Mouse (Mus musculus): ENCODE data around the gene Gins3. TPM values are rescaled to one million over a fixed set of nuclear protein-coding genes. Genes with fewer than 3 reads are reported as not detected.
"Not testable (repeated sequence)": the region's sequence is repeated elsewhere in the genome, so short reads cannot be mapped to it uniquely, and the experiment has no call there.

The Gins3 gene
- total RNA-seq, 2 experiments from 2014 or later = 1.6 to 2.2 TPM

- no peak for DNase-seq (ENCODE audit: low spot score in 2 of 2)
- intact Hi-C loops (cut with DNase I) = loop anchor here (2.0 to 5.0 kb wide), 2 partner anchors 46 to 201 kb away; partner anchors contain the start of gene Cfap20
Observed at GRCm38 (mm10) chr8:95632840-95633239, 413 bp upstream of the Gins3 start.

- no peak for DNase-seq (ENCODE audit: low spot score in 2 of 2)
- intact Hi-C loops (cut with DNase I) = loop anchor here (5.0 kb wide), 1 partner anchor 202 kb away; the partner anchor contains the start of gene Cfap20
Observed at GRCm38 (mm10) chr8:95634063-95634340, 749 bp downstream of the Gins3 start.

GRCm38 (mm10) chr8:95644942-95645341 lies 11.7 kb downstream of the Gins3 start:
- intact Hi-C loops (cut with DNase I) = no loop called here
- DNase-seq (ENCODE audit: low spot score in 2 of 2) = no peak

GRCm38 (mm10) chr8:95648251-95648650 lies 15.0 kb downstream of the Gins3 start:
- intact Hi-C loops (cut with DNase I) = no loop called here
- no peak for DNase-seq (ENCODE audit: low spot score in 2 of 2)

- DNase-seq (ENCODE audit: low spot score in 2 of 2) = no peak
- intact Hi-C loops (cut with DNase I) = no loop called here
Observed at GRCm38 (mm10) chr8:95653351-95653750, 20.1 kb downstream of the Gins3 start.

GRCm38 (mm10) chr8:95655831-95656230 lies 22.6 kb downstream of the Gins3 start:
- no peak for DNase-seq (ENCODE audit: low spot score in 2 of 2)
- intact Hi-C loops (cut with DNase I) = no loop called here

GRCm38 (mm10) chr8:95656316-95657002 lies 23.2 kb downstream of the Gins3 start:
- intact Hi-C loops (cut with DNase I) = no loop called here
- DNase-seq (ENCODE audit: low spot score in 2 of 2) = no peak

- intact Hi-C loops (cut with DNase I) = no loop called here
- no peak for DNase-seq (ENCODE audit: low spot score in 2 of 2)
Observed at GRCm38 (mm10) chr8:95657523-95657922, 24.3 kb downstream of the Gins3 start.

- intact Hi-C loops (cut with DNase I) = no loop called here
- no peak for DNase-seq (ENCODE audit: low spot score in 2 of 2)
Observed at GRCm38 (mm10) chr8:95660334-95660882, 27.2 kb downstream of the Gins3 start.

GRCm38 (mm10) chr8:95661085-95661484 lies 27.8 kb downstream of the Gins3 start:
- no peak for DNase-seq (ENCODE audit: low spot score in 2 of 2)
- intact Hi-C loops (cut with DNase I) = no loop called here

- DNase-seq (ENCODE audit: low spot score in 2 of 2) = peak in 1 of 2 experiments; percentile 27
- intact Hi-C loops (cut with DNase I) = no loop called here
Observed at GRCm38 (mm10) chr8:95661575-95661974, 28.3 kb downstream of the Gins3 start.

- intact Hi-C loops (cut with DNase I) = no loop called here
- DNase-seq (ENCODE audit: low spot score in 2 of 2) = no peak
Observed at GRCm38 (mm10) chr8:95662885-95663598, 29.8 kb downstream of the Gins3 start.

- no peak for DNase-seq (ENCODE audit: low spot score in 2 of 2)
- intact Hi-C loops (cut with DNase I) = no loop called here
Observed at GRCm38 (mm10) chr8:95663599-95663949, 30.3 kb downstream of the Gins3 start.

GRCm38 (mm10) chr8:95665813-95666452 lies 32.7 kb downstream of the Gins3 start:
- DNase-seq (ENCODE audit: low spot score in 2 of 2); intact Hi-C loops (cut with DNase I): not testable (repeated sequence)

GRCm38 (mm10) chr8:95668163-95668958 lies 35.1 kb downstream of the Gins3 start:
- intact Hi-C loops (cut with DNase I) = no loop called here
- no peak for DNase-seq (ENCODE audit: low spot score in 2 of 2)

GRCm38 (mm10) chr8:95669967-95670366 lies 36.7 kb downstream of the Gins3 start:
- DNase-seq (ENCODE audit: low spot score in 2 of 2) = no peak
- intact Hi-C loops (cut with DNase I) = no loop called here

GRCm38 (mm10) chr8:95671861-95672260 lies 38.6 kb downstream of the Gins3 start:
- no peak for DNase-seq (ENCODE audit: low spot score in 2 of 2)
- intact Hi-C loops (cut with DNase I) = no loop called here

- intact Hi-C loops (cut with DNase I) = no loop called here
- no peak for DNase-seq (ENCODE audit: low spot score in 2 of 2)
Observed at GRCm38 (mm10) chr8:95672811-95673210, 39.6 kb downstream of the Gins3 start.

GRCm38 (mm10) chr8:95676631-95677030 lies 43.4 kb downstream of the Gins3 start, which contains the start of gene Ndrg4:
Gene Ndrg4 (plus strand): TSS chr8:95676980.
- DNase-seq (ENCODE audit: low spot score in 2 of 2) = no peak
- intact Hi-C loops (cut with DNase I) = no loop called here

GRCm38 (mm10) chr8:95677591-95678023 lies 44.4 kb downstream of the Gins3 start:
- intact Hi-C loops (cut with DNase I) = loop anchor here (1.0 to 2.0 kb wide), 2 partner anchors 17 to 45 kb away; partner anchors contain the start of gene Gins3
- no peak for DNase-seq (ENCODE audit: low spot score in 2 of 2)

Data from left cerebral cortex, postnatal 25 days (tissue).